In the genomic region with DNA sequence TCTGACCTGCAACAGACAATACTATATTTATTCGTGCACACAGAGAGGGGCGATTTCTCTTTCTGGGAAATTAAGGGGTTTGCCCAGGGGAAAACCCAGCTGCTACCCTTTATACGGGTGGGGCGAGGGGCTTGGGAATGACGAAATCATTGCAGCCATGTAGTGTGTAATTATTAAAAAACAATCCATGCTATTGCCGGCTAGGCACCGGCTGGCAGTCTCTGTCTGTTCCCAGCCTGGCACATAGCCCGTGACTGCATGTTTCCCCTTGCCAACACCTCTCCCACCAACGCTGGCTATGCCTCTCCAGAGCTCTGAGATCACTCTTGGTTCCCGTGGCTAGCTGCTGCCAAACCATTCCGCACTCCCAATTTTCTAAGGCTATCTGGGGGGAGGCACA, we compare ENCODE assay signal across 10 mouse cellular contexts. TPM values are rescaled to one million over a fixed set of nuclear protein-coding genes. Genes with fewer than 3 reads are reported as not detected.
DNase-seq lines count a peak whose midpoint lies in the region; ATAC-seq and TF ChIP-seq lines count a peak whose summit lies in the region.
"Had no signal": no experiment of that assay in that cellular context is flagged by ENCODE, and none has a peak within 500 bp of the region (broad histone marks: within the 10 kb centered on the region; RNA-seq: fewer than 3 reads in every experiment).

No protein-coding gene starts in this region.

- peak; percentile 16; the same call in 1 of the 2 replicates for TF ChIP-seq EP300 in CH12.LX (IDR thresholded peaks at IDR 0.05; ENCODE audit: low read length)

- dilution Hi-C loops in CH12.LX (cut with MboI; ENCODE audit: extremely low pct_ligation_motif_present, extremely low pct_unique_long_range_greater_than_20kb, low sequenced_read_pairs): no loop called here

- H3K79me2 ChIP-seq in CH12.LX (replicated peaks; ENCODE audit: control insufficient read depth, extremely low read depth, insufficient read depth, poor library complexity, severe bottlenecking): no peaks in the 10 kb centered on the region

- TF ChIP-seq CTCF in CH12.LX (conservative IDR thresholded peaks at IDR 0.05 in 1 of 2, IDR thresholded peaks at IDR 0.05 in 1 of 2; ENCODE audit: low read depth in 2 of 2, low read length in 2 of 2): no peak
- TF ChIP-seq CTCF in layer of hippocampus, adult 2 months (conservative IDR thresholded peaks at IDR 0.05): no peak
- TF ChIP-seq CTCF in kidney, adult 2 months (conservative IDR thresholded peaks at IDR 0.05; ENCODE audit: insufficient read depth, insufficient read length, low read depth, low read length): no peak

- no peaks in the 10 kb centered on the region for H3K27me3 ChIP-seq in heart, embryonic 11.5 days (ENCODE audit: control insufficient read depth, insufficient read depth, low read length)
- H3K27me3 ChIP-seq in CH12.LX (replicated peaks): no peaks in the 10 kb centered on the region
- no peaks in the 10 kb centered on the region for H3K27me3 ChIP-seq in kidney, adult 2 months (replicated peaks; ENCODE audit: control insufficient read depth, insufficient read depth, low read length)
- H3K27me3 ChIP-seq: liver, embryonic 15.5 days had no signal

- ATAC-seq in heart, embryonic 11.5 days (replicated peaks; ENCODE audit: insufficient number of reproducible peaks, low FRiP score, low TSS enrichment): no peak

- no peak for TF ChIP-seq RAD21 in CH12.LX (IDR thresholded peaks at IDR 0.05; ENCODE audit: low read depth, low read length)

- in situ Hi-C loops in CH12.LX (cut with MboI; ENCODE audit: low pct_ligation_motif_present, low pct_unique_long_range_greater_than_20kb, low sequenced_read_pairs): no loop called here

- H3K9me3 ChIP-seq in heart, embryonic 11.5 days (replicated peaks; ENCODE audit: control insufficient read depth, low read length): no peaks in the 10 kb centered on the region
- no peaks in the 10 kb centered on the region for H3K9me3 ChIP-seq in CH12.LX (replicated peaks; ENCODE audit: low read length)
- H3K9me3 ChIP-seq: liver, embryonic 15.5 days had no signal

- peak; percentile 3 for DNase-seq in adrenal gland, postnatal 10 days
- no peak for DNase-seq in adrenal gland, postnatal 36 days
- peak; percentile 76 for DNase-seq in heart, adult 11 months
- no peak for DNase-seq in CH12.LX (ENCODE audit: extremely low read depth)
- DNase-seq in layer of hippocampus, adult 2 months (ENCODE audit: low spot score in 2 of 2): peak; percentile 73 to 78
- DNase-seq in adipocyte (ENCODE audit: low spot score): no peak
- no peak for DNase-seq in kidney, adult 2 months

- TF ChIP-seq POLR2A in CH12.LX (IDR thresholded peaks at IDR 0.05; ENCODE audit: low read depth, low read length): no peak
- TF ChIP-seq POLR2A in kidney, adult 2 months (IDR thresholded peaks at IDR 0.05; ENCODE audit: low read depth, low read length): no peak

- H3K27ac ChIP-seq in heart, embryonic 11.5 days (ENCODE audit: low read depth, low read length): no peak overlapping the region
- peak overlapping the region; percentile 63; the same call in 1 of the 2 replicates for H3K27ac ChIP-seq in CH12.LX (ENCODE audit: insufficient read depth, low read depth)
- peak overlapping the region; percentile 61 for H3K27ac ChIP-seq in layer of hippocampus, adult 2 months
- no peak overlapping the region for H3K27ac ChIP-seq in kidney, adult 2 months (ENCODE audit: insufficient read depth, low read depth, low read length)
- H3K27ac ChIP-seq: liver, embryonic 15.5 days had no signal

- H3K4me3 ChIP-seq in heart, embryonic 11.5 days (ENCODE audit: low read depth, low read length): no peak overlapping the region
- no peak overlapping the region for H3K4me3 ChIP-seq in CH12.LX (replicated peaks in 1 of 3; ENCODE audit: low read depth in 2 of 3, low read length in 2 of 3, poor library complexity in 1 of 3)
- H3K4me3 ChIP-seq in layer of hippocampus, adult 2 months: 0 out of 2 replicates have a peak overlapping the region, but pooled peaks have one; percentile 11
- no peak overlapping the region for H3K4me3 ChIP-seq in kidney, adult 2 months (ENCODE audit: insufficient read depth, low read depth, low read length)
- H3K4me3 ChIP-seq: liver, embryonic 15.5 days had no signal

- no peaks in the 10 kb centered on the region for H3K36me3 ChIP-seq in heart, embryonic 11.5 days (ENCODE audit: control insufficient read depth, insufficient read depth, low read length)
- no peaks in the 10 kb centered on the region for H3K36me3 ChIP-seq in CH12.LX (replicated peaks in 1 of 2; ENCODE audit: control insufficient read depth in 1 of 2, insufficient read depth in 1 of 2, low read length in 1 of 2)
- H3K36me3 ChIP-seq in kidney, adult 2 months (ENCODE audit: control insufficient read depth, insufficient read depth, low read length): no peaks in the 10 kb centered on the region
- H3K36me3 ChIP-seq: liver, embryonic 15.5 days had no signal

- 89% methylated on average over 11 of the region's 11 CpGs for WGBS in heart, embryonic 11.5 days (ENCODE audit: insufficient replicate concordance)
- 92% methylated on average over 11 of the region's 11 CpGs for WGBS in kidney, adult 2 months

- H3K9ac ChIP-seq in heart, embryonic 11.5 days (ENCODE audit: low read depth, low read length): no peak overlapping the region
- H3K9ac ChIP-seq in CH12.LX (ENCODE audit: insufficient read depth, low read depth): 0 out of 2 replicates have a peak overlapping the region, but pooled peaks have one; percentile 30
- H3K9ac ChIP-seq: liver, embryonic 15.5 days had no signal

- no peak overlapping the region for H3K4me2 ChIP-seq in heart, embryonic 11.5 days
- peak overlapping the region; percentile 44; the same call in 1 of the 2 replicates for H3K4me2 ChIP-seq in CH12.LX (ENCODE audit: insufficient read depth, low read depth, poor library complexity, severe bottlenecking)
- H3K4me2 ChIP-seq: liver, embryonic 15.5 days had no signal

- H3K4me1 ChIP-seq in heart, embryonic 11.5 days (ENCODE audit: control insufficient read depth, insufficient read depth, low read length): 0 out of 2 replicates have a peak, but pooled peaks cover 2% of the 10 kb centered on the region
- peaks cover 35 to 48% of the 10 kb centered on the region in 2 experiments for H3K4me1 ChIP-seq in CH12.LX (ENCODE audit: control insufficient read depth in 1 of 2, insufficient read depth in 2 of 2)
- H3K4me1 ChIP-seq in kidney, adult 2 months (ENCODE audit: control insufficient read depth, insufficient read depth, low read length): no peaks in the 10 kb centered on the region
- H3K4me1 ChIP-seq: liver, embryonic 15.5 days had no signal

TF ChIP-seq in CH12.LX, 34 proteins besides CTCF, POLR2A, EP300 and RAD21:
- TF ChIP-seq SMC3 (IDR thresholded peaks at IDR 0.05; ENCODE audit: low read depth, low read length) (no peak), ZC3H11A (IDR thresholded peaks at IDR 0.05; ENCODE audit: low read depth, low read length) (no peak), CHD2 (IDR thresholded peaks at IDR 0.05; ENCODE audit: low read length) (no peak), SIN3A (IDR thresholded peaks at IDR 0.05; ENCODE audit: low read length) (no peak), BHLHE40 (IDR thresholded peaks at IDR 0.05; ENCODE audit: low read depth, low read length) (peak; percentile 39; the same call in 1 of the 2 replicates), UBTF (IDR thresholded peaks at IDR 0.05; ENCODE audit: low read depth, low read length) (no peak), MYC (IDR thresholded peaks at IDR 0.05; ENCODE audit: low read depth, low read length) (no peak), TBP (conservative IDR thresholded peaks at IDR 0.05; ENCODE audit: low read depth, low read length) (no peak), MEF2A (IDR thresholded peaks at IDR 0.05; ENCODE audit: borderline replicate concordance, low read depth, low read length) (peak; percentile 63; the same call in 1 of the 2 replicates), PAX5 (IDR thresholded peaks at IDR 0.05; ENCODE audit: low read length) (no peak), USF2 (conservative IDR thresholded peaks at IDR 0.05; ENCODE audit: low read depth, low read length) (no peak), ELF1 (IDR thresholded peaks at IDR 0.05; ENCODE audit: low read depth, low read length) (no peak), MAX (IDR thresholded peaks at IDR 0.05; ENCODE audit: low read length) (no peak), ZKSCAN1 (IDR thresholded peaks at IDR 0.05; ENCODE audit: borderline replicate concordance, low read depth, low read length) (no peak), TCF12 (IDR thresholded peaks at IDR 0.05; ENCODE audit: low read depth, low read length) (0 out of 2 replicates have a peak, but pooled peaks have one; percentile 27), ETS1 (conservative IDR thresholded peaks at IDR 0.05; ENCODE audit: low read depth, low read length) (peak; percentile 39), JUN (IDR thresholded peaks at IDR 0.05; ENCODE audit: insufficient read depth, low read depth, low read length) (no peak), POLR2AphosphoS2 (IDR thresholded peaks at IDR 0.05; ENCODE audit: low read depth, low read length) (no peak), ZNF384 (IDR thresholded peaks at IDR 0.05; ENCODE audit: low read depth, low read length) (no peak), GABPA (IDR thresholded peaks at IDR 0.05; ENCODE audit: insufficient replicate concordance, low read depth, low read length) (no peak), ZMIZ1 (IDR thresholded peaks at IDR 0.05; ENCODE audit: low read depth, low read length) (no peak), MAZ (IDR thresholded peaks at IDR 0.05; ENCODE audit: low read depth, low read length) (no peak), JUND (conservative IDR thresholded peaks at IDR 0.05; ENCODE audit: low read depth, low read length) (no peak)

RNA-seq across cellular contexts. Expression of a gene that starts 15.6 kb away (rescaled TPM):
- total RNA-seq in adrenal gland, postnatal 10 days (2021): 10 to 100 TPM; 33.4 to 35.2 TPM
- 10 to 100 TPM in 1 of 2 experiments, 1 to 10 TPM in 1; 7.5 to 14.9 TPM for total RNA-seq in adrenal gland, postnatal 36 days (2021)
- polyA plus RNA-seq in heart, embryonic 11.5 days (2014; fragmentation: Nextera tagmentation; extraction: Ambion mirVana): 277 and 328 TPM in 2 replicates
- total RNA-seq in CH12.LX (2012; rRNA removed) (0.42 and 1.7 TPM in 2 replicates), CH12.LX (2014; rRNA removed) (0.04 and 0.48 TPM in 2 replicates)
- 0.22 and 0.87 TPM in 2 replicates for polyA plus RNA-seq in CH12.LX (2012; ENCODE audit: insufficient read length, low read depth)
- 10 to 100 TPM; 14.1 to 17.4 TPM for total RNA-seq in layer of hippocampus, adult 2 months (2021)
- 11.6 and 12.7 TPM in 2 replicates for polyA plus RNA-seq in kidney, adult 2 months (2012; rRNA removed)
- total RNA-seq: megakaryocyte-erythroid progenitor cell, adult 5-6 weeks had no signal

RNA-seq across cellular contexts. Expression of a gene that starts 39.5 kb away (rescaled TPM):
- 10 to 100 TPM; 10.5 to 11.8 TPM for total RNA-seq in adrenal gland, postnatal 10 days (2021)
- total RNA-seq in adrenal gland, postnatal 36 days (2021): 10 to 100 TPM; 12.4 to 13.5 TPM
- polyA plus RNA-seq in heart, embryonic 11.5 days (2014; fragmentation: Nextera tagmentation; extraction: Ambion mirVana): 37.6 and 37.9 TPM in 2 replicates
- total RNA-seq in CH12.LX (2012; rRNA removed): 49.1 and 49.6 TPM in 2 replicates
- total RNA-seq in CH12.LX (2014; rRNA removed): 41.8 and 51.3 TPM in 2 replicates
- polyA plus RNA-seq in CH12.LX (2012; ENCODE audit: insufficient read length, low read depth): 36.6 and 41.9 TPM in 2 replicates
- total RNA-seq in layer of hippocampus, adult 2 months (2021): 1 to 10 TPM; 9.4 to 9.7 TPM
- 26.0 and 32.2 TPM in 2 replicates for polyA plus RNA-seq in kidney, adult 2 months (2012; rRNA removed)

Comparison
In these comparisons a context has a peak if more than half of its experiments do, and no peak if none do; other contexts are left out.
1. DNase-seq: peak in adrenal gland, postnatal 10 days (single experiment), heart, adult 11 months (single experiment) and layer of hippocampus, adult 2 months (2 of 2); none in adrenal gland, postnatal 36 days (0 of 2), CH12.LX (single experiment), adipocyte (single experiment) and kidney, adult 2 months (single experiment).
2. H3K27ac ChIP-seq: peak in CH12.LX (single experiment) and layer of hippocampus, adult 2 months (single experiment); none in heart, embryonic 11.5 days (single experiment) and kidney, adult 2 months (single experiment).